Mouse (Mus musculus) testis, adult 2 months (tissue): Measurements from ENCODE around the gene St6galnac3. TPM values are rescaled to one million over a fixed set of nuclear protein-coding genes. Genes with fewer than 3 reads are reported as not detected.

Experiments used
- H3K27ac ChIP-seq: fragments of 200-500 bp; 2 replicates; pipeline ENCODE4 v1.5.1; 2012; ENCODE audit warnings: low read depth, low read length; ENCODE audit not compliant: control insufficient read depth, insufficient read depth
- H3K27me3 ChIP-seq: fragments of 200-500 bp; 2 replicates; pipeline ENCODE4 v1.6.1; 2012; ENCODE audit warnings: mild to moderate bottlenecking, low read length, moderate library complexity; ENCODE audit not compliant: control insufficient read depth, insufficient read depth
- H3K36me3 ChIP-seq: fragments of 200-500 bp; 2 replicates; pipeline ENCODE4 v1.6.1; 2012; ENCODE audit warnings: mild to moderate bottlenecking, low read length; ENCODE audit not compliant: control insufficient read depth, insufficient read depth
- H3K4me1 ChIP-seq: fragments of 200-500 bp; 2 replicates; pipeline ENCODE4 v1.6.1; 2012; ENCODE audit warnings: low read length; ENCODE audit not compliant: control insufficient read depth, insufficient read depth
- H3K4me3 ChIP-seq: fragments of 200-500 bp; 2 replicates; pipeline ENCODE4 v1.5.1; 2012; ENCODE audit warnings: low read depth, mild to moderate bottlenecking, low read length, moderate library complexity, mixed read lengths; ENCODE audit not compliant: control insufficient read depth
- CTCF ChIP-seq: fragments of 200-500 bp; IDR thresholded peaks from 2 replicates; pipeline ENCODE4 v1.5.1; 2012; ENCODE audit warnings: low read depth, mild to moderate bottlenecking, inconsistent platforms, low read length, moderate library complexity; ENCODE audit not compliant: control insufficient read depth, insufficient read depth, insufficient replicate concordance
- POLR2A ChIP-seq: fragments of 200-500 bp; IDR thresholded peaks from 2 replicates; pipeline ENCODE4 v1.6.1; 2012; ENCODE audit warnings: low read depth, mild to moderate bottlenecking, inconsistent platforms, low read length, moderate library complexity; ENCODE audit not compliant: control insufficient read depth
- polyA plus RNA-seq: library from polyadenylated mRNA; depleted of rRNA; stranded (reverse); fragments of >200 nt; gene quantifications from 2 replicates; pipeline ENCODE4 v1.2.3, GENCODE M21; 2012

Gene St6galnac3
- polyA plus RNA-seq, 1 experiment: 2.2 TPM

DNA sequence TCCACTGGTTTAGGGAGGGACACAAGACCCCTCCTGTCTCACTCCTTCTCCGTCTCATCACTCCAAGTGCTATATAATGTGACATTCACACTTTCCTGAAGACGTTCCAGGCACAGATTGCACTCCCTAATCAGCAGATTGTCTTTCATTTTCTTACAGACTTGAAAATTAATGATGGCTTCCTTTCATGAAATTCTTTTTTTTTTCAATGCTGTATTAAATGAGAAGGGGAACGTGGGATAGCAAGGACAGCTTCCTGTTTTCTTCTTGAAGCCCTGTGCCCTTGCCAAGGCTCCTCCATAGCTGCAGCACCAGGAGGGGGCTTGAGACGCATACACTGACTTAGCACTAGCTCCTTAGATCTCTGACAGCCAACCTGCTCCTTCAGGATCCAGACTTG is 188.7 kb downstream of the St6galnac3 start:
- Histone ChIP-seq H3K27ac (no peak overlapping the region), H3K4me3 (no peak overlapping the region), H3K27me3 (no peaks in the 10 kb centered on the region), H3K4me1 (no peaks in the 10 kb centered on the region), H3K36me3 (no peaks in the 10 kb centered on the region)
- TF ChIP-seq POLR2A: no peak
- TF ChIP-seq CTCF: no peak

- H3K27ac ChIP-seq: no peak overlapping the region
- H3K27me3 ChIP-seq: no peaks in the 10 kb centered on the region
- no peak overlapping the region for H3K4me3 ChIP-seq
- TF ChIP-seq POLR2A (no peak), CTCF (no peak)
- no peaks in the 10 kb centered on the region for H3K4me1 ChIP-seq
- no peaks in the 10 kb centered on the region for H3K36me3 ChIP-seq
These were observed 195.8 kb downstream of the St6galnac3 start for GRCm38 (mm10) chr3:153529174-153529573.

DNA sequence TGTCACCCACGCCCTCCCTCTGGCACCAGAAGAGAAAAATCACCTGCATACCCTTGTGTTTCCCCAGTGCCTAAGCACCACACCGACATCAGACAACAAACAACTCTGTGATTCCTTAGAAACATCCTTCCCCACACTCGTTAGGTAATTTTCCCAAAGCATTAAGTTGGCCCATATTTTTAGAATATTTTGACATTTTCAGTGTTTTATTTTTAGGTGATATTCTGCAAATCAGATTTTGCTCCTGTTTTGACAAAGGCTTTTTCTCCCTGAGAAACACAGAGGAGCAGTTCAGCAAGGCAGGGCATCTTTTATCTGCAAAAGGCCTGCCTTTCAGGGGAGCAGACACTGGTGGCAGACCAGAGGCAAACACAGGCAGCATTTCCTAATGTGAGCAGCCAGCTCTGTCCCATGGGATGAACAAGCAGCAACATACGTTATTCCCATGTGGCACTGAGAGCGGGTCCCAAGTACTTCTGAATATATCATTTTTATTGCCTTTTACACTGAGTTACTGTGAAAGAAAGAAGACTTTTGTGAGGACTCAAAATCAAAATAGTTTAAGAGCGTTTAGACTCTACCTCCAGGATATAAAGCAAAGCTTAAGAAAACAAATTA is 199.7 kb downstream of the St6galnac3 start:
- H3K27me3 ChIP-seq: no peaks in the 10 kb centered on the region
- TF ChIP-seq POLR2A (no peak), CTCF (no peak)
- no peaks in the 10 kb centered on the region for H3K4me1 ChIP-seq
- no peak overlapping the region for H3K27ac ChIP-seq
- no peaks in the 10 kb centered on the region for H3K36me3 ChIP-seq
- no peak overlapping the region for H3K4me3 ChIP-seq

- Histone ChIP-seq H3K4me3 (no peak overlapping the region), H3K27me3 (no peaks in the 10 kb centered on the region), H3K27ac (no peak overlapping the region), H3K4me1 (no peaks in the 10 kb centered on the region), H3K36me3 (no peaks in the 10 kb centered on the region)
- TF ChIP-seq CTCF: no peak
- no peak for TF ChIP-seq POLR2A
These were observed 208.1 kb downstream of the St6galnac3 start for GRCm38 (mm10) chr3:153516848-153517247.

DNA sequence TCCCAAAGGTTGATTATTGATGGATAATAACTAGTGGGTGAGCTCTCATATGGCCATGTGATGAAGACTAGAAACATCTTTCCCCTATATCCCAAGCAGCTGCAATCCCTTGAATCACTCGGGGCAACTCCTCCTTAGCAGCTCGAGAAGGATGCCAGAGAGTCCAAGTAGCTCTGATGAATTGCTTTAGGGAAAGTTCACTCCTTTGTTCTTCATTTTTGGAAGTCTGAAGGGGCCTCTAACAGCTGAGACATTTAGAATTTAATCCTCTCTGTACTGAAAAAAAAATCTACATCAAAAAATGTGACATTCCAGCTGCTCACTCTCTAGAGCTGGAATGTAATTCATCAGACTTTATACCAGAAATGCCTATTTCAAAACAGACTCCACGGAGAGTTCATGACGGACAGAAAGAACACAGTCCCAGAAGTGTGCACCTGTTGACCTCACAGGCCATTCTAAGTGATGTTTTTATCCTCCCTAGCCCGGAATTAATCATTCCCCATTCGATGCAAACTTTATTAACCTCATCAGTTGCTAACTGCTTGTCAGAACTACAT is 211.4 kb downstream of the St6galnac3 start:
- no peaks in the 10 kb centered on the region for H3K36me3 ChIP-seq
- H3K27ac ChIP-seq: no peak overlapping the region
- TF ChIP-seq CTCF (no peak), POLR2A (no peak)
- no peak overlapping the region for H3K4me3 ChIP-seq
- peaks cover 2% of the 10 kb centered on the region; the same call in 1 of the 2 replicates for H3K4me1 ChIP-seq
- no peaks in the 10 kb centered on the region for H3K27me3 ChIP-seq

DNA sequence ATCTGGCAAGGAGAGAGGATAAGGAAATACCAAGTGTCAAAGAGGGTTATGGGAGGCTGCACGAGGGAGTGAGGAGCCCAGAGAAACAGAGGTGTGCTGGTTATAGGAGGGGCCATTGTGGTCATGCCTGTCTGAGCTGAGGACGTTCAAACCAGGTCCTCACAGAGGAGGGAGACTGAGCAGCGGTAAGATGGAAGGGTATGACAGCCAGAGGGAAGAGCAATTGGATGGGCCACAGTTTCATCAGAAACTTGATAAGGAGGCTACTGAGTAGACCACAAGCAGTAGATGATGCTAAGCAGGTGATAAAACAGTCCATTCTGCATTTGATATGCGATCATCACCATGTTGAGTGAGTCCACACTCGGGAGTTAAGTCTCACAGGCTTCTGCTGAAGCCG is 212.4 kb downstream of the St6galnac3 start:
- Histone ChIP-seq H3K4me3 (no peak overlapping the region), H3K27ac (no peak overlapping the region), H3K4me1 (peaks cover 2% of the 10 kb centered on the region; the same call in 1 of the 2 replicates), H3K36me3 (no peaks in the 10 kb centered on the region), H3K27me3 (no peaks in the 10 kb centered on the region)
- TF ChIP-seq CTCF: no peak
- TF ChIP-seq POLR2A: no peak

- Histone ChIP-seq H3K27ac (no peak overlapping the region), H3K36me3 (no peaks in the 10 kb centered on the region), H3K27me3 (no peaks in the 10 kb centered on the region), H3K4me3 (no peak overlapping the region), H3K4me1 (peaks cover 2% of the 10 kb centered on the region; the same call in 1 of the 2 replicates)
- TF ChIP-seq POLR2A: no peak
- TF ChIP-seq CTCF: no peak
These were observed 213.8 kb downstream of the St6galnac3 start for GRCm38 (mm10) chr3:153511151-153511580.

GRCm38 (mm10) chr3:153510048-153510630 is 214.8 kb downstream of the St6galnac3 start:
- no peak overlapping the region for H3K4me3 ChIP-seq
- no peak for TF ChIP-seq CTCF
- TF ChIP-seq POLR2A: no peak
- H3K4me1 ChIP-seq: peaks cover 2% of the 10 kb centered on the region; the same call in 1 of the 2 replicates
- no peaks in the 10 kb centered on the region for H3K36me3 ChIP-seq
- no peaks in the 10 kb centered on the region for H3K27me3 ChIP-seq
- H3K27ac ChIP-seq: no peak overlapping the region
